Mouse (Mus musculus) liver, embryonic 14.5 days (tissue): ENCODE results near the gene Zfp513. TPM values are rescaled to one million over a fixed set of nuclear protein-coding genes. Genes with fewer than 3 reads are reported as not detected.
A peak's percentile ranks its signal among the peaks of the same experiment; 100 is the strongest.

Experiments
- ATAC-seq: fragments of 200-750 bp; cut with Nextera tagmentation; 2 replicates; pipeline ENCODE4 v1.8.0; 2017; ENCODE audit warnings: moderate number of reproducible peaks, mild to moderate bottlenecking, moderate library complexity; ENCODE audit not compliant: insufficient read depth
- DNase-seq, 3 experiments: peaks; one replicate each; pipeline ENCODE4 v3.0.0-alpha.2; 2012 to 2013; ENCODE audit warnings: low read depth in 3 of 3, low spot score in 3 of 3
- H3K27ac ChIP-seq: fragments of 300-500 bp; sonication (generic); 2 replicates; pipeline ENCODE4 v1.5.1; 2014; ENCODE audit warnings: moderate library complexity, mild to moderate bottlenecking, control low read depth, inconsistent platforms
- H3K27me3 ChIP-seq: fragments of 300-500 bp; sonication (generic); 2 replicates; pipeline ENCODE4 v1.6.1; 2014; ENCODE audit warnings: mild to moderate bottlenecking, low read length, moderate library complexity; ENCODE audit not compliant: control insufficient read depth, insufficient read depth
- H3K36me3 ChIP-seq: fragments of 300-500 bp; sonication (generic); replicated peaks from 2 replicates; pipeline ENCODE4 v1.6.1; 2014; ENCODE audit warnings: low read depth; ENCODE audit not compliant: control insufficient read depth, insufficient read depth
- H3K4me1 ChIP-seq, 2 experiments: fragments of 200-500 bp in 1 of 2; fragments of 300-500 bp in 1 of 2; sonication (generic) in 1 of 2; replicated peaks; 2 replicates each; pipeline ENCODE4 v1.6.1; 2012 to 2014; ENCODE audit warnings: antibody characterized with exemption in 1 of 2, inconsistent platforms in 1 of 2, low read length in 1 of 2; ENCODE audit not compliant: control insufficient read depth in 2 of 2, insufficient read depth in 2 of 2
- H3K4me2 ChIP-seq: fragments of 300-500 bp; sonication (generic); 2 replicates; pipeline ENCODE4 v1.6.1; 2014; ENCODE audit warnings: low read depth, mild to moderate bottlenecking, control low read depth, moderate library complexity
- H3K4me3 ChIP-seq, 2 experiments: fragments of 200-500 bp in 1 of 2; fragments of 300-500 bp in 1 of 2; sonication (generic) in 1 of 2; 2 replicates each; pipeline ENCODE4 v1.5.1; 2012 to 2014; ENCODE audit warnings: low read depth in 2 of 2, low read length in 2 of 2, mild to moderate bottlenecking in 2 of 2, control low read depth in 1 of 2, inconsistent platforms in 1 of 2, moderate library complexity in 1 of 2; ENCODE audit not compliant: insufficient read depth in 1 of 2
- H3K9ac ChIP-seq: fragments of 300-500 bp; sonication (generic); replicated peaks from 2 replicates; pipeline ENCODE4 v1.6.1; 2014; ENCODE audit warnings: mild to moderate bottlenecking, control low read depth, moderate library complexity
- H3K9me3 ChIP-seq: fragments of 300-500 bp; sonication (generic); 2 replicates; pipeline ENCODE4 v1.6.1; 2016; ENCODE audit warnings: low read length, mixed read lengths; ENCODE audit not compliant: control insufficient read depth
- CTCF ChIP-seq: IDR thresholded peaks from 2 replicates; pipeline ENCODE4 v1.5.1; 2016; ENCODE audit warnings: antibody characterized with exemption, low read depth, control low read depth
- EP300 ChIP-seq: IDR thresholded peaks from 2 replicates; pipeline ENCODE4 v1.6.1; 2016; ENCODE audit warnings: antibody characterized with exemption, low read depth
- WGBS: fragments of 180-500 bp; shearing (Covaris S2); extraction: QIAGEN DNeasy Blood & Tissue Kit; methylation state at CpG from one replicate; pipeline ENCODE4 v1.1.7; 2014; ENCODE audit not compliant: insufficient replicate concordance; 5-methylcytosine and 5-hydroxymethylcytosine counted together
- polyA plus RNA-seq, 2 experiments: library from polyadenylated mRNA; depleted of rRNA in 1 of 2; stranded (reverse) in 1 of 2; unstranded in 1 of 2; fragments of >200 nt; fragmentation: Nextera tagmentation in 1 of 2; extraction: Ambion mirVana in 1 of 2; gene quantifications; 2 replicates each; pipeline versions ENCODE4 v1.2.1 to v1.2.3; 2012 to 2014

Gene Zfp513
- polyA plus RNA-seq, 2 experiments: 0.80 to 8.8 TPM

- no peak for TF ChIP-seq CTCF
- no peak for TF ChIP-seq EP300
- DNase-seq (no peak), ATAC-seq (no peak)
- H3K4me2 ChIP-seq: no peak overlapping the region
- no peak overlapping the region for H3K9ac ChIP-seq
- H3K27ac ChIP-seq: no peak overlapping the region
- peaks cover 8 to 11% of the 10 kb centered on the region in 2 experiments for H3K4me1 ChIP-seq
- no peaks in the 10 kb centered on the region for H3K27me3 ChIP-seq
- WGBS: 85% methylated on average over 9 of the region's 9 CpGs
- peaks cover 40% of the 10 kb centered on the region for H3K36me3 ChIP-seq
- no peak overlapping the region for H3K4me3 ChIP-seq
- no peaks in the 10 kb centered on the region for H3K9me3 ChIP-seq
Observed at GRCm38 (mm10) chr5:31190201-31190600, 11.9 kb downstream of the Zfp513 start.

GRCm38 (mm10) chr5:31188223-31188840 lies 13.8 kb downstream of the Zfp513 start:
- no peak for ATAC-seq
- WGBS: 66% methylated on average over 4 of the region's 4 CpGs
- no peak overlapping the region for H3K27ac ChIP-seq
- H3K9ac ChIP-seq: no peak overlapping the region
- no peak overlapping the region for H3K4me2 ChIP-seq
- H3K36me3 ChIP-seq: peaks cover 33% of the 10 kb centered on the region
- H3K4me1 ChIP-seq: peaks cover 14% of the 10 kb centered on the region in 2 experiments
- no peak for DNase-seq
- H3K9me3 ChIP-seq: no peaks in the 10 kb centered on the region
- no peak overlapping the region for H3K4me3 ChIP-seq
- no peak for TF ChIP-seq EP300
- TF ChIP-seq CTCF: peak; percentile 73
- no peaks in the 10 kb centered on the region for H3K27me3 ChIP-seq

- H3K27me3 ChIP-seq: no peaks in the 10 kb centered on the region
- ATAC-seq: peak; percentile 50
- no peak for TF ChIP-seq CTCF
- peak; percentile 74 for TF ChIP-seq EP300
- peak overlapping the region; percentile 28; the same call in 1 of the 2 replicates for H3K9ac ChIP-seq
- H3K27ac ChIP-seq: peak overlapping the region; percentile 76
- H3K36me3 ChIP-seq: peaks cover 18% of the 10 kb centered on the region
- H3K9me3 ChIP-seq: no peaks in the 10 kb centered on the region
- H3K4me1 ChIP-seq: peaks cover 21 to 23% of the 10 kb centered on the region in 2 experiments
- no peak overlapping the region for H3K4me3 ChIP-seq
- WGBS: 15% methylated on average over 4 of the region's 4 CpGs
- peak; percentile 67 to 68 (median 67) for DNase-seq
- peak overlapping the region; percentile 42 for H3K4me2 ChIP-seq
Observed at GRCm38 (mm10) chr5:31183678-31184077, 18.4 kb downstream of the Zfp513 start.

- DNase-seq (no peak), ATAC-seq (no peak)
- Histone ChIP-seq H3K9ac (no peak overlapping the region), H3K9me3 (no peaks in the 10 kb centered on the region), H3K27ac (no peak overlapping the region), H3K36me3 (peaks cover 2% of the 10 kb centered on the region; the same call in 1 of the 2 replicates), H3K4me3 (no peak overlapping the region; a peak in 1 of 4 replicates), H3K4me1 (peaks cover 24 to 27% of the 10 kb centered on the region in 2 experiments), H3K4me2 (peak overlapping the region; percentile 89), H3K27me3 (no peaks in the 10 kb centered on the region)
- WGBS: 82% methylated on average over 9 of the region's 9 CpGs
- no peak for TF ChIP-seq EP300
- no peak for TF ChIP-seq CTCF
Observed at GRCm38 (mm10) chr5:31181183-31181770, 20.8 kb downstream of the Zfp513 start.

GRCm38 (mm10) chr5:31179766-31180630 lies 22.1 kb downstream of the Zfp513 start, which contains the start of the genes Gm29609 and Gtf3c2:
Gm29609 (minus strand) TSS chr5:31179911.
Gtf3c2 (minus strand) TSS chr5:31180144.
- Histone ChIP-seq H3K27me3 (no peaks in the 10 kb centered on the region), H3K4me2 (peak within 1 kb of the TSS; percentile 89), H3K36me3 (peaks cover 5% of the 10 kb centered on the region; the same call in 1 of the 2 replicates), H3K4me1 (peaks cover 22 to 23% of the 10 kb centered on the region in 2 experiments), H3K4me3 (peak within 1 kb of the TSS; percentile 89 to 99), H3K27ac (peak within 1 kb of the TSS; percentile 94), H3K9me3 (no peaks in the 10 kb centered on the region), H3K9ac (peak within 1 kb of the TSS; percentile 89)
- peak; percentile 85 to 90 (median 87) for DNase-seq
- under 1% methylated on average over 59 of the region's 59 CpGs for WGBS
- peak; percentile 87 for ATAC-seq
- TF ChIP-seq CTCF (0 out of 2 replicates have a peak, but pooled peaks have one; percentile 21), EP300 (no peak)
